Mouse (Mus musculus) liver, embryonic 14.5 days (tissue): ENCODE results near the gene Arid4a. TPM values are rescaled to one million over a fixed set of nuclear protein-coding genes. Genes with fewer than 3 reads are reported as not detected.

Experiments
- ATAC-seq: fragments of 200-750 bp; cut with Nextera tagmentation; 2 replicates; pipeline ENCODE4 v1.8.0; 2017; ENCODE audit warnings: moderate number of reproducible peaks, mild to moderate bottlenecking, moderate library complexity; ENCODE audit not compliant: insufficient read depth
- DNase-seq, 3 experiments: peaks; one replicate each; pipeline ENCODE4 v3.0.0-alpha.2; 2012 to 2013; ENCODE audit warnings: low read depth in 3 of 3, low spot score in 3 of 3
- H3K27ac ChIP-seq: fragments of 300-500 bp; sonication (generic); 2 replicates; pipeline ENCODE4 v1.5.1; 2014; ENCODE audit warnings: moderate library complexity, mild to moderate bottlenecking, control low read depth, inconsistent platforms
- H3K27me3 ChIP-seq: fragments of 300-500 bp; sonication (generic); 2 replicates; pipeline ENCODE4 v1.6.1; 2014; ENCODE audit warnings: mild to moderate bottlenecking, low read length, moderate library complexity; ENCODE audit not compliant: control insufficient read depth, insufficient read depth
- H3K36me3 ChIP-seq: fragments of 300-500 bp; sonication (generic); replicated peaks from 2 replicates; pipeline ENCODE4 v1.6.1; 2014; ENCODE audit warnings: low read depth; ENCODE audit not compliant: control insufficient read depth, insufficient read depth
- H3K4me1 ChIP-seq, 2 experiments: fragments of 200-500 bp in 1 of 2; fragments of 300-500 bp in 1 of 2; sonication (generic) in 1 of 2; replicated peaks; 2 replicates each; pipeline ENCODE4 v1.6.1; 2012 to 2014; ENCODE audit warnings: antibody characterized with exemption in 1 of 2, inconsistent platforms in 1 of 2, low read length in 1 of 2; ENCODE audit not compliant: control insufficient read depth in 2 of 2, insufficient read depth in 2 of 2
- H3K4me2 ChIP-seq: fragments of 300-500 bp; sonication (generic); 2 replicates; pipeline ENCODE4 v1.6.1; 2014; ENCODE audit warnings: low read depth, mild to moderate bottlenecking, control low read depth, moderate library complexity
- H3K4me3 ChIP-seq, 2 experiments: fragments of 200-500 bp in 1 of 2; fragments of 300-500 bp in 1 of 2; sonication (generic) in 1 of 2; 2 replicates each; pipeline ENCODE4 v1.5.1; 2012 to 2014; ENCODE audit warnings: low read depth in 2 of 2, low read length in 2 of 2, mild to moderate bottlenecking in 2 of 2, control low read depth in 1 of 2, inconsistent platforms in 1 of 2, moderate library complexity in 1 of 2; ENCODE audit not compliant: insufficient read depth in 1 of 2
- H3K9ac ChIP-seq: fragments of 300-500 bp; sonication (generic); replicated peaks from 2 replicates; pipeline ENCODE4 v1.6.1; 2014; ENCODE audit warnings: mild to moderate bottlenecking, control low read depth, moderate library complexity
- H3K9me3 ChIP-seq: fragments of 300-500 bp; sonication (generic); 2 replicates; pipeline ENCODE4 v1.6.1; 2016; ENCODE audit warnings: low read length, mixed read lengths; ENCODE audit not compliant: control insufficient read depth
- CTCF ChIP-seq: IDR thresholded peaks from 2 replicates; pipeline ENCODE4 v1.5.1; 2016; ENCODE audit warnings: antibody characterized with exemption, low read depth, control low read depth
- EP300 ChIP-seq: IDR thresholded peaks from 2 replicates; pipeline ENCODE4 v1.6.1; 2016; ENCODE audit warnings: antibody characterized with exemption, low read depth
- WGBS: fragments of 180-500 bp; shearing (Covaris S2); extraction: QIAGEN DNeasy Blood & Tissue Kit; methylation state at CpG from one replicate; pipeline ENCODE4 v1.1.7; 2014; ENCODE audit not compliant: insufficient replicate concordance; 5-methylcytosine and 5-hydroxymethylcytosine counted together
- polyA plus RNA-seq, 2 experiments: library from polyadenylated mRNA; depleted of rRNA in 1 of 2; stranded (reverse) in 1 of 2; unstranded in 1 of 2; fragments of >200 nt; fragmentation: Nextera tagmentation in 1 of 2; extraction: Ambion mirVana in 1 of 2; gene quantifications; 2 replicates each; pipeline versions ENCODE4 v1.2.1 to v1.2.3; 2012 to 2014

Arid4a gene
- polyA plus RNA-seq (2012; rRNA removed) (2.3 and 4.6 TPM in 2 replicates), polyA plus RNA-seq (2014; fragmentation: Nextera tagmentation; extraction: Ambion mirVana) (17.7 and 19.7 TPM in 2 replicates)

DNA sequence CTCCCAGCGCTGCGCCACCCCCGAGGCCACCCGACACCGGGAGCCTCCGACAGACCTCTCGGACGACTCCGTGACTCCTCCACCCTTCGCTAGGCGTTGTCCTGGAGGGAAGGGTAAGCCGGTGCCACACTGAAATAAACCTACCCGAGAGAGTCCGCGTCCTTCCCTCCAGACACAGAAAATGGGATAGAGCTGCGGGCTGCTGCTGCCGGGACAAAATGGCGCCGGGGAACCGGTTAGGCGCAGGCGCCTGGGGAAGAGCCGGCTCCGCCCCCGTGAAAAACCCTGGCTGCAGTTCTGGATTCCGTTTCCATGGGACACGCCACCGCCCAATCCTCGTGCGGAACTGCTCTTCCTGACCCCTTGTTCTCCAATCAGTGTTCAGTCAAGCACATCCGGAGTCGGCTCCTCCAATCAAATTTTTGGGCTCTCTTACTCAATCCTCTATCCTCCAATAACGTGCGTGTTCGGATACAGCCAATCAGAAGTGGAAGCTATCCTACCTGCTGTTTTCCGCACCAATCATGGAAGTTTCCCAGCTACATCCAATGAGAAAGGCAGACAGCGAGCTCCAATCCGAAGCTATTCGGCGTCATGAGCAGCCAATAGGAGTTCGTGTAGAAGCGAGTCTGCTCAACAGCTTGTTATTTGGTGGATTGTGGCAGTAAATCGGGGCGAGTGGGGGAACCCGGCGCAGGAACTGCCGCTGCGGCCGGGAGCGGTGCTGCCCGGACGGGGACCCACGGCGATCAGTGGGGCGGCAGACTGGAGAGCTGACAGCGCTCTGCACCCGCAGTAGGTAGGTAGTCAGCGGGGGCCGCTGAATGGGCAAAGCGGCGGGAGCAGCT lies at the start of gene Arid4a:
Gene Arid4a, plus strand, starts transcription at position 628 of the 848 bp plus-strand sequence.
- peak; percentile 95 for ATAC-seq
- WGBS = under 1% methylated on average over 61 of the region's 61 CpGs
- Histone ChIP-seq H3K9ac (peak within 1 kb of the TSS; percentile 93), H3K9me3 (no peaks in the 10 kb centered on the region), H3K4me1 (peaks cover 5 to 11% of the 10 kb centered on the region in 2 experiments), H3K36me3 (peaks cover 26% of the 10 kb centered on the region), H3K27me3 (no peaks in the 10 kb centered on the region), H3K4me3 (peak within 1 kb of the TSS; percentile 67 to 98), H3K4me2 (peak within 1 kb of the TSS; percentile 81), H3K27ac (peak within 1 kb of the TSS; percentile 89)
- peak; percentile 100 for DNase-seq
- no peak for TF ChIP-seq CTCF
- TF ChIP-seq EP300 = peak; percentile 82

- H3K9me3 ChIP-seq = no peaks in the 10 kb centered on the region
- H3K4me3 ChIP-seq = peak overlapping the region; percentile 78 to 85; a peak in 3 of 4 replicates
- ATAC-seq (no peak), DNase-seq (no peak)
- peak overlapping the region; percentile 71 for H3K4me2 ChIP-seq
- peak overlapping the region; percentile 81 for H3K27ac ChIP-seq
- no peaks in the 10 kb centered on the region for H3K27me3 ChIP-seq
- H3K4me1 ChIP-seq = peaks cover 4 to 6% of the 10 kb centered on the region in 2 experiments
- 56% methylated on average over 8 of the region's 8 CpGs for WGBS
- H3K36me3 ChIP-seq = no peaks in the 10 kb centered on the region
- H3K9ac ChIP-seq = peak overlapping the region; percentile 72
- TF ChIP-seq CTCF = no peak
- no peak for TF ChIP-seq EP300
These were observed 48.2 kb upstream of the Arid4a start for GRCm38 (mm10) chr12:70967581-70967980.

DNA sequence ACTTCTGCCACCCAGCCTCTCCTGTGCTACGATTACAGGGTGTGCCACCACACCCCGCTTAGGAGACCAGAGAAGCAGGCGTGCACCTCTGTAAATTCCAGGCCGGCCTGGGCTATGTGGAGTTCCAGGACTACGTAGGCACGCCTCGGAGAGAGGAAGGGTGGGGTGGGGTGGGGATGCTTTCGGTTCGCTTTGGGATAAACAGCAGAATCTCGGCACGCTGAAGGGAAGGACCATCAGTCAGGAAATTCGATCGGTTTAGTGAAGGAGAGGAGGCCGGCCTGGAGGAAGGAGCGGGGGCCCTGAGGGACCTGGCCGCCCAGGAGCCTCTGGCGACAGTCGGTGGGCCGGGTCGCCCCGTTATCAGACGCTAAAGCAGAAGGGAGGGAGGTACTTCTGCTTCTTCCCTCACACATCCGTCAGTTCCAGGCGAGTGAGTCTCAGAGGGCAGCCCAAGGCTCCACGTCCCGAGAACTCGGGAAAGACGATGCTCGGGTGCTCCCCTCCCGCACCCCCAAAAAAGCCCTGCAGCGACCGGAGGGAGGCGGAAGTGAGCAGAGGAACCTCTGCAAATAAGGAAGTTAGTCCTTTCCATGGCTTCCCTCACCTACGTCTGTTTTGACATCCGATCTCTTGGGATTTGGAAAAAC lies 47.5 kb upstream of the Arid4a start:
- Histone ChIP-seq H3K36me3 (no peaks in the 10 kb centered on the region), H3K9ac (peak overlapping the region; percentile 72), H3K27me3 (no peaks in the 10 kb centered on the region), H3K27ac (peak overlapping the region; percentile 81), H3K9me3 (no peaks in the 10 kb centered on the region), H3K4me3 (peak overlapping the region; percentile 78 to 85), H3K4me1 (peaks cover 4 to 6% of the 10 kb centered on the region in 2 experiments), H3K4me2 (peak overlapping the region; percentile 71)
- ATAC-seq (peak; percentile 86), DNase-seq (peak; percentile 65 to 81 (median 67))
- TF ChIP-seq CTCF (peak; percentile 84), EP300 (no peak)
- under 1% methylated on average over 35 of the region's 35 CpGs for WGBS

DNA sequence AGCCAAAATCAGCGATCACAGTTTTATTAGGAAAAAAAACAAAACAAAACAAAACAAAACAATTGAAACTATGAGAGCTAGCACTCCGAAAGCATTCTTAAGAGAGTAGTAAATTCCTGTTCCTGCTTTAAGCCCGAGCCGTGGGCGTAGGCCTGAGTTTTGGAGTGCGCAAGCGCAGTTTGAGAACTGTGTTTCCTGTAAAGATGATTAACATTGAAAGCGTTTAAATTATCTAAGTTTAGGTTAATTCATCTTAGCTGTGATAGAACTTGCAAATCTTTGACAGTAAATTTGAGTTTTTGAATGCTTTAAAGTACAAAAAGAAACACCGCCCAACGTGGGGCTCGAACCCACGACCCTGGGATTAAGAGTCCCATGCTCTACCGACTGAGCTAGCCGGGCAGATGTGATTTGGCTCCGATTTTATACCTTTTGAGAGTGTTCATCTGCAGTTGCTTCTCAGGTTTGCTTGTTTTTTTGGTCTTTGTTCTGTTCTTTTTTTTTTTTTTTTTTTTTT lies 46.9 kb upstream of the Arid4a start:
- Histone ChIP-seq H3K27ac (peak overlapping the region; percentile 81), H3K36me3 (no peaks in the 10 kb centered on the region), H3K4me2 (peak overlapping the region; percentile 71), H3K9me3 (no peaks in the 10 kb centered on the region), H3K4me3 (peak overlapping the region; percentile 78 to 85), H3K9ac (peak overlapping the region; percentile 72), H3K4me1 (peaks cover 4 to 7% of the 10 kb centered on the region in 2 experiments), H3K27me3 (no peaks in the 10 kb centered on the region)
- DNase-seq (peak; percentile 78 to 82 (median 80)), ATAC-seq (peak; percentile 70)
- under 1% methylated on average over 15 of the region's 15 CpGs for WGBS
- no peak for TF ChIP-seq CTCF
- peak; percentile 49; the same call in 1 of the 2 replicates for TF ChIP-seq EP300
